Mouse (Mus musculus) cortical plate, adult 2 months (tissue): ENCODE data around the gene Tbc1d1. TPM values are rescaled to one million over a fixed set of nuclear protein-coding genes. Genes with fewer than 3 reads are reported as not detected.

Experiments
- H3K27ac ChIP-seq: fragments of 200-500 bp; 2 replicates; pipeline ENCODE4 v1.5.1; 2012; ENCODE audit warnings: low read length, control low read depth, inconsistent platforms; ENCODE audit not compliant: insufficient read depth
- H3K4me1 ChIP-seq: fragments of 200-500 bp; 2 replicates; pipeline ENCODE4 v1.6.1; 2011; ENCODE audit warnings: low read length; ENCODE audit not compliant: control insufficient read depth, insufficient read depth
- H3K4me3 ChIP-seq: fragments of 200-500 bp; 2 replicates; pipeline ENCODE4 v1.5.1; 2011; ENCODE audit warnings: mild to moderate bottlenecking, low read length, control low read depth; ENCODE audit not compliant: insufficient read depth
- CTCF ChIP-seq: fragments of 200-500 bp; IDR thresholded peaks from 2 replicates; pipeline ENCODE4 v1.5.1; 2011; ENCODE audit warnings: mild to moderate bottlenecking, control low read depth, low read length; ENCODE audit not compliant: insufficient read depth; ENCODE audit errors: extremely low read depth
- POLR2A ChIP-seq: fragments of 200-500 bp; IDR thresholded peaks from 2 replicates; pipeline ENCODE4 v1.6.1; 2011; ENCODE audit warnings: mild to moderate bottlenecking, low read length, control low read depth; ENCODE audit not compliant: insufficient read depth; ENCODE audit errors: extremely low read depth
- polyA plus RNA-seq: library from polyadenylated mRNA; depleted of rRNA; stranded (reverse); fragments of >200 nt; gene quantifications from 2 replicates; pipeline ENCODE4 v1.2.3, GENCODE M21; 2012

Tbc1d1 gene
- polyA plus RNA-seq, 1 experiment = 13.8 TPM

- no peak for TF ChIP-seq POLR2A
- TF ChIP-seq CTCF = no peak
- Histone ChIP-seq H3K4me1 (peaks cover 2% of the 10 kb centered on the region), H3K27ac (no peak overlapping the region), H3K4me3 (no peak overlapping the region)
These were observed 56.5 kb downstream of the Tbc1d1 start for GRCm38 (mm10) chr5:64212619-64213018.

- H3K4me1 ChIP-seq = peaks cover under 1% of the 10 kb centered on the region
- H3K4me3 ChIP-seq = no peak overlapping the region
- no peak for TF ChIP-seq POLR2A
- TF ChIP-seq CTCF = no peak
- no peak overlapping the region for H3K27ac ChIP-seq
These were observed 59.7 kb downstream of the Tbc1d1 start for GRCm38 (mm10) chr5:64215806-64216205.

DNA sequence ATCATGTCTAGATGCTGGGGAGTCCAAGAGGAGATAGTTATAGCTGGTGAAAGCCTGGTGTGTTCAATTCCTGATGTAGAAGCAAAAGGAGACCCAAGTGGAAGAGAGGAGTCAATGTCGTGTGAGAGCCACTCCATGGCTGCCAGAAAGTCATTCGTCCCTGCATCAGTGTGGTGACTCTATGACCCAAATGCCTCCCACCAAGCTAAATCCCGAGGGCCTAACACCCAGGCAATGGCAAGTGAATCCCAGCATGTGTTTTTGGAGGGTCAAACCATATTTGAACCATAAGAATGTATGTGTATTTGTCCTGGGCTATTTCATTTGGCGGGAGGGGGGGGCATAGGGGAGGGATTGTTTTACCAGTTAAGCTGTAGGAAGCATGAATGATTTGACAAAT lies 60.2 kb downstream of the Tbc1d1 start:
- no peaks in the 10 kb centered on the region; the same call in 1 of the 2 replicates for H3K4me1 ChIP-seq
- TF ChIP-seq POLR2A = no peak
- H3K4me3 ChIP-seq = no peak overlapping the region
- H3K27ac ChIP-seq = no peak overlapping the region

DNA sequence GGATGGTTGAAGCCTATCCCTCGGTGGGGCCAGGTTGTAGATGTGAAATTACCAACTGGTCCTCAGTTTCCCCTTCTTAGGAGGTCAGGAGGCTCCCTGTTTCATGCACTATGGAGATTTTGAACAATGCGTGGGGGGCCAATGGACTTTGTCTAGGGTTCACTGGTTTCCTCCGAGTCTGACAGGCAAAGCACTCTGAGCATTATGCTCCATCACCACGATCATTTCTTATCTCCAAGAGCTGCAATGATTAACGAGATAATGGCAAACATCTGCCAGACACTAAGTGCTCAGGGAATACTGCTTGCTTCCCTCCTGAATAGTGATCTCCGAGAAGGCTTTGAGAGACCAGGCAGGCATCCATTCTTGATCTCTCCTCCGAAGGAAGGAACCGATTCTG lies 61.2 kb downstream of the Tbc1d1 start:
- Histone ChIP-seq H3K4me1 (no peaks in the 10 kb centered on the region), H3K4me3 (no peak overlapping the region), H3K27ac (no peak overlapping the region)
- TF ChIP-seq CTCF = no peak

DNA sequence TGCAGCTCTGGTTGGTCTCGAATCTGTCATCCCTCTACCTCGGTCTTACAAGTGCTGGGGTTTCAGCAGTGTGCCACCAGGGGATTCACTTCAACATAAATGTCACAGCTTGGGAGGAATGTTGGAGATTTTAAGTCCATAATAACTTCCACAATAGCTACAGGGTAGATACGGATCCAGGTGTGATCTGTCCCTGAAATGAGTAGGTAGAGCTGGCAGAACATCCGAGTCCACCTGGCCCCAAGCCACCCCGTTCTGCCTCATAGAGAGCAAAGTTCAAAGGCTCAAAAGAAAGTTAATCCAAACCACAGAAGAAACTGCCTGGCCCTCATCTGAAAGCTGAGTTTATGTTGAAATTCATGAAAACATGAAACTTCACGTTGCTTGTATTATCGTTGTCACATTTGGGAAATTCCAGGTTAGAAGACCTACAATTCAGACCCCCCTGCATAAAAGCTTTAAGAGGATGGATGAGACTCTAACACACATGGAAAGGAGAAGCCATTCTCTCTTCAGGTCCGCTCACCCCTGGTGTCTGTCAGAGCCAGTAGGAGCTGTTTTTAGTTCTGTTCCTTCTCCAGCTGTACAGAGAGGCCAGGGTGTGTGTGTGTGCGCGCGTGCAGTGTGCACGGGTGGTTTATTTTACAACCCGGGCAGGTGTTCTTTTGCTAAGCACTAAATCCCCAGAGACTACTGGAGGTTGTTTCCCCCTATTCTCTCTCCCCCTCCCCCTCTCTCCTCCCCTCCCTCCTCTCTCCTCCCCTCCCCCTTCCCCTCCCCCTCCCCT lies 61.9 kb downstream of the Tbc1d1 start:
- Histone ChIP-seq H3K27ac (no peak overlapping the region), H3K4me1 (no peaks in the 10 kb centered on the region), H3K4me3 (no peak overlapping the region)
- TF ChIP-seq POLR2A = no peak

DNA sequence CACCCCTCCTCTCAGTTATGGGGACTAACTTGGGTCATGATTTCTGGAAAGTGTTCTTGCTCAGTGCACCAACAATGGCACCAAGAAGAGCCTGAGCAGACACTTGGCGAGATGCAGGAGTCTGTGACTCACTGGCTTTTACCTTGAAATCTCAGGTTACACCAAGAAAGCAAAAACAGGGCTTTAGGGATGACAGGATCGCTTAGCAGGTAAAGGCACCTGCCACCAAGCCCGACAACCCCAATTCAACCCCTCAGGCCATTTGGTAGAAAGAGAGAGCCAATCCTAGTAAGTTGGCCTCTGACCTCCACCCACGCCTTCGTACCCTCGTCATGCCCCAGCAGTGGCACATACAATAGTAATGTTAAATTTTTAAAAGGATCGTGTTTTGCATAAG lies 62.5 kb downstream of the Tbc1d1 start:
- Histone ChIP-seq H3K4me1 (no peaks in the 10 kb centered on the region), H3K27ac (no peak overlapping the region), H3K4me3 (no peak overlapping the region)
- TF ChIP-seq POLR2A = no peak
- TF ChIP-seq CTCF = no peak

DNA sequence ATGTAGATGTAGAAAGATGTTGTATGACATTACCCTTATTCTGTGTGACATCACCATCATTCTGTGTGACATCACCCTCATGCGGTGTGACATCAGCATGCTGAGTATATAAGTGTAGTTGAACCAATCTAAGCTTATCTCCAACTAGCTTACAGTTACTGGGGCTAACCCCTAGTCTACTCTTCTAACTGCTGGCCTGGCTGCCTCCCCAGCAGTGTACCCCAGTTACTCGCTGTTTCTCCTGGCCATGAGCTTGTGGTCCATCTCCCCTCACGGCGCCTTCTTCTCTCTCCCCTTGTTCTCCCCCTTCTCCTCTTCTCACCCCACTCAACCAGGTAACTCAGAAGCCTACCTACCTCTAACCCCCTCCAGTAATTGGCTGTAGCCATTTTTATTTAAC lies 64.7 kb downstream of the Tbc1d1 start:
- peaks cover 4% of the 10 kb centered on the region; the same call in 1 of the 2 replicates for H3K4me1 ChIP-seq
- TF ChIP-seq POLR2A (no peak), CTCF (no peak)
- H3K27ac ChIP-seq = no peak overlapping the region
- no peak overlapping the region for H3K4me3 ChIP-seq

DNA sequence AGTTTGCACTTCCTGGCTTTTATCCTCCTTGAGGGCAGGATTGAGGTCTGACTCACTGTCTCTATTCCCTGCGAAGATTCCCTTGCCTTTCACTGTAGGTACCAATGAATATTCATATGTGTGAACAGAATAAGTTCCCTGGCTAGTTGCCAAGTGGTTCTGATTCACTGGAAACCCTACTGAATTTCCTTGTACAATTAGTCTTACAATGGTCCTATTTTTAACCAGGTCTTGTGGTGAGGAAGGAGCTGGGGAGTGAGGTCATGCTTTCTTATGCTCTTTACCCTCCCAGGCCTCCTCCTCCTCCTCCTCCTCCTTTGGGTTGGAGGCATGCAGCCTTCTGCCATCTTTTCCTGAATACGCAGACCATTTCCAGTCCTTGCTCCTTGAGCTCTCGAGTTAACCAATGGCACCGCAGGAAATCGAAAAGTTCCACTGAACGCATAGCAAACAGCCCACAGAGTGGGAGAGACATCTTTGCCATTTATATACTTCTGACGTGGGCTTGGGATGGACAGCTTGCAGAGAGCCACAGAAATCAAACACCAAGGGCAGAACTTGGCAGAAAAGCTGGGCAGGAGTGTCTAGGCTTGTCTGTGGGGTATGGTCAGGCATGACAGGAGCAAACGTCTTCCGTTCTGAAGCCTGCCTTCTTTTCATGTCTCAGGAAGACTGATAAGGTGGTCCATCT lies 68.8 kb downstream of the Tbc1d1 start:
- Histone ChIP-seq H3K27ac (no peak overlapping the region), H3K4me3 (no peak overlapping the region), H3K4me1 (peaks cover 6% of the 10 kb centered on the region)
- TF ChIP-seq CTCF (no peak), POLR2A (no peak)

DNA sequence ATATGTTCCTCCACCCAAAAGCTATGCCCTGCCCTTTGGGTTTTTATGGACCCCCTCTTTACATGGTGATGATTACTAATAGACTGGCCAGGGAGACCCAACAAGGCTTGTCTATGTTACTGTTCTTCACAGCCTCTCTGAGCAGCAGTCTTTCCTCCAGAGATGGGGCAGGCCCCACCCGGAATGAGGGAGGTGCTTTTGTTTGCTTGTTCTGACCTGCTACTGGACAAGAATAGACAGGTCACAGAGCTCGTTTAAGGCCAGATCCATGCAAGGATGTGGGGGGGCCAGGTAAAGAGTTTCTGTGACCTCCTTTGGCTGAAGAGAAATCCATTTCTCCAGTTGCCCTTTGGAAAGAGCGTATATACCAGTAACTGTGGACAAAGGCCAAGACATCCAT lies 72.1 kb downstream of the Tbc1d1 start:
- TF ChIP-seq CTCF (no peak), POLR2A (no peak)
- Histone ChIP-seq H3K27ac (no peak overlapping the region), H3K4me3 (no peak overlapping the region), H3K4me1 (peaks cover 6% of the 10 kb centered on the region)

DNA sequence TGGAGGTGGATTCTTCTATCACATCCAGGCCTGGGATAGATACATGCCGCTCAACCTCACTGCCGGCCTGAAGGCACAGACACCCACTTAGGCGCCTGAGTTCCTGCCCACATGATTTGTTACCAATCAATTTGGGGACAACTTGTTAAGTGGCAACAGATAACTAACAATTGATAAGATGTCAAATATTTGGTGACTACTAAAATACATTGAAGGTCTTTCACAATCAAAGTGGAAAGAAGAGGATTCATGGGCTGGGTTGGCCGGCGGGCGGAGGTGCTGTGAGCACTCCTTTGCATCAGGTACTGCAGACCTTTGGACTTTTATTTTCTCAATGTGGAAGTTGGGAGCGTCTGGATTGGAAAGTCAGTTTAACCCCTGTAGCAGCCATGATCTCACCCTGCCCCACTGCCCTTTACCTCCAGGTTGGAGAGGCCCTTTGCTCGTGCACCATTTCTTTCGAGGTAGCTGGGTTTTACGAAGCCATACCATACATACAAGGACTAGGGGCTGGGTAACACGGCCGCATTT lies 73.3 kb downstream of the Tbc1d1 start:
- Histone ChIP-seq H3K27ac (no peak overlapping the region), H3K4me3 (no peak overlapping the region), H3K4me1 (peaks cover 6% of the 10 kb centered on the region)
- TF ChIP-seq CTCF (no peak), POLR2A (no peak)
